Mouse (Mus musculus): ENCODE data around the gene Agap2.

Agap2 gene

DNA sequence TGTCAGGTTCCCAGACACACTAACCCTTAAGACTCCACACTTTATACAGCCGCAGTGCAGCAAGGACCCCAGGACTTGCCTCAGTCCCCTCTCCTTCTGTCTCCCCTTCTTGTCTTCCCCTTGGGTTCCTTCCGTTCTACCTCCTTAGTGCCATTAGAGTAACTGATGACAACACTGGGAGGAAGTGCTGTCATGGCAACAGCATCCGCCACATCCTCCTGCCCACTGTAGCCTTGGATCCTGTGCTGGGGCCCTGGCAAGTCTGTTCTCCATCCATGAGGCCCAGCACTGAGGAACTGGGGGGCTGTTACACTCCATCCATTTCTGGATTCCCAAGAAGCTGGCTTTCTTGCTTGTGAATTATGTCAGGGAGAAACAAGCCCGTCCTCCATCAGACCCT, 998 bp downstream of the Agap2 start:
- DNase-seq (ENCODE audit: low read depth, low spot score), result no peak

DNA sequence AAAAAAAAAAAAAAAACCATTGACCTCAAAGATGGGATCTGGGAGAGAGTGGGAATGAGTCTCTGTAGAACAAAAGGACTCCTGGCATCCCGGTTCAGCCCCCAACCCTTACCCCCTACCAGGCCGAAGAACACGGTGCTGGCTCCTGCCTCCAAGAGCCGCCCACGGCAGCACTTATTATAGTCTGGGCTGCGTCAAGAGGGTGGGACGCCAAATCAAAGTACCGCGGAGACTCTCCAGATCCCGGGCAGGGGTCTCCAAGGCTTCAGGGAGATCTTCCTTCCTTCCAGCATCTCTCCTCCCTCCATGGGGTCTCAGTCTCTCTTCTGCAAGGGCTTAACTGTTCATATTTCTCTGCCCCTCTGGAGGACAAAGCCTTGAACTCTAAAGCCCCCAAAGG, 2.4 kb downstream of the Agap2 start:
- DNase-seq (ENCODE audit: low read depth, low spot score), result no peak

DNA sequence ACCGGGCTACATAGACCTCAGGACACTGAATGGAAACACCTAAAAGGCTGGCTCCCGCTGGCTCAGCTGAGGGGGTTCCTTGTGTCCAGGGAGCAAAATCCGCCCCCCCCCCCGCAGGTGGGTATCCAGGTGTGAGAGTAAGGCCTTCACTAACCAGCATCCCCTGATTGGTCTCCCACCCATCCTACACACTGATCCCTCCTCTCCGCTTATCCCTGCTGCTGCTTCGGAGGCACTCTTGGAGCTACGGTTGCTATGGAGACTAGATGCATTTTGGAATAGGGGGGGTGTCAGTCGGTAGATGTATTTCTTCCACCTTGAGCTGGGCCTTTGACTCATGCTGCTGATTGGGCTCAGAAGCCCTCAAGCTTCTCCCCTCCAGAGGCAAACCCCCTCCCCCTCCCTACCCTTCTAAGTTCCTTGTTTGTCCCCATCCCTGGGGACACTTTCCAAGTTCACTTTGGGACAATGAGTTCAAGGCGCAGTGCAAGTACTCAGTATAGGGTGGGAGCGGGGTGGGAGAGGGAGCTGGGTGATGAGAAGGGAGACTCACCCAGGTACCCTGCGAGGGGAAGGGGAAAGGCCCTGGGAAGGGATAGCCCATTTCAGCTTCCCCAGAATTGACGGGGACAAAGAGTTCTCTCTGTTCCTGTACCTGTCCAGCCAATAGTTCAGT, 3.1 kb downstream of the Agap2 start:
- DNase-seq (ENCODE audit: low read depth, low spot score), result peak; percentile 66

DNA sequence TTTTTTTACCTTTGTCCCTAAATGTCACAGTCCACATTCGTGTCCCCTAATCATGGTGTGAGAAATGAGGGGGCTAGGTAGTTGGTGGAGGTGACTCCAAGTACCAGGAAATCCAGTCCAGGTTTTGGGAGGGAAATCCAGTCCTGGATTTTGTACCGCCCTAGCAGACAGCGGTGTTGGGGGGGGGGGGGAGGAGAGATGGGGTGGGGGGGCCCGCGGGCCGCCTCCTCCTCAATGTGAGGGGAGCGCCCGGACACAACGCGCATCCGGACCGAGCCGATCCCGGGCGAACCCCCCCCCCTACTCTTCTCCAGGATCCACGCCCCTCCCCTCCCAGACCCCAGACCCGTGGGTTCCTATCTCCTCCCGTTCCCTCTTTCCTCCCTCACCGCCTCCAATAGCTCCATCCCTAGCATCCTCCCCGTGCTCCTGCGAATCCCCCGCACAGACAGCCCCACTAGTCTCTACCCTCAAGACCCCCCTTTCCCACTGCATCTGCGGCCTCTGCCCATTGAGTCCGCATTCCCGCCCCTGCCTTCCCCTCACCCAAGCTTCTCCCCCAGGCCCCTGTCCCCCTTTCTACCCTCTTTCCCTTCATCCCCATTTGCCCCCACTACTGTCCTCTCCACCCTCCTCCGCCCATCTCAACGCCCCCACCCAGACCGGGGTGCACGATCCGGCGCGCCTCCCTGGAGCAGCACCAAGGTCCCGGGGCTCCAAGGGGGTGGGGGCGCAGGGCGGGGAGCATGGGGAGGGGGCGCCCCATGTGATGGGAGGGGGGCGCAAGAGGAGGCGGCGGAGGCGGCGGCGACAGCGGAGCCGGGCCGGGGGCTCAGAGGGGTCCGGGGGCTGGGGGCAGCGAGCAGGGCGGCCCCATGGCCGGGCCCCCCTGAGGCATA, 3.8 kb downstream of the Agap2 start:
- no peak for DNase-seq (ENCODE audit: low read depth, low spot score)

DNA sequence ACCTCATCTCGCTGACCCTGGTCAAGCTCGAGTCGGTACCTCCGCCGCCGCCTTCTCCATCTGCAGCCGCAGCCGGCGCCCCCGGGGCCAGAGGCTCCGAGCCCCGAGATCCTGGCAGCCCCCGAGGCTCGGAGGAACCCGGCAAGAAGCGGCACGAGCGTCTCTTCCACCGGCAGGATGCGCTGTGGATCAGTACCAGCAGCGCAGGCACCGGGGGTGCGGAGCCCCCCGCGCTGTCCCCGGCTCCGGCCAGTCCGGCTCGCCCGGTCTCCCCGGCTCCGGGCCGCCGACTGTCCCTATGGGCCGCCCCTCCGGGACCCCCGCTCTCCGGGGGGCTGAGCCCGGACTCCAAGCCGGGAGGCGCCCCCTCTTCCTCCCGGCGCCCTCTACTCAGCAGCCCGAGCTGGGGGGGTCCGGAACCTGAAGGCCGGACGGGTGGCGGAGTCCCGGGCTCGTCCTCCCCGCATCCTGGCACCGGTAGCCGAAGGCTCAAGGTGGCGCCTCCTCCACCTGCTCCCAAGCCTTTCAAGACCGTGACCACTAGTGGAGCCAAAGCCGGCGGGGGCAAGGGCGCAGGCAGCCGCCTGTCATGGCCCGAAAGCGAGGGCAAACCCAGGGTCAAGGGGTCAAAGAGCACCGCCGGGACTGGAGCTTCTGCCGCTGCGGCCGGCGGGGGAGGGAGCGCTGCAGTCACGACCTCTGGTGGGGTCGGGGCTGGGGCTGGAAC, 4.7 kb downstream of the Agap2 start:
- DNase-seq (ENCODE audit: low read depth, low spot score), result no peak

DNA sequence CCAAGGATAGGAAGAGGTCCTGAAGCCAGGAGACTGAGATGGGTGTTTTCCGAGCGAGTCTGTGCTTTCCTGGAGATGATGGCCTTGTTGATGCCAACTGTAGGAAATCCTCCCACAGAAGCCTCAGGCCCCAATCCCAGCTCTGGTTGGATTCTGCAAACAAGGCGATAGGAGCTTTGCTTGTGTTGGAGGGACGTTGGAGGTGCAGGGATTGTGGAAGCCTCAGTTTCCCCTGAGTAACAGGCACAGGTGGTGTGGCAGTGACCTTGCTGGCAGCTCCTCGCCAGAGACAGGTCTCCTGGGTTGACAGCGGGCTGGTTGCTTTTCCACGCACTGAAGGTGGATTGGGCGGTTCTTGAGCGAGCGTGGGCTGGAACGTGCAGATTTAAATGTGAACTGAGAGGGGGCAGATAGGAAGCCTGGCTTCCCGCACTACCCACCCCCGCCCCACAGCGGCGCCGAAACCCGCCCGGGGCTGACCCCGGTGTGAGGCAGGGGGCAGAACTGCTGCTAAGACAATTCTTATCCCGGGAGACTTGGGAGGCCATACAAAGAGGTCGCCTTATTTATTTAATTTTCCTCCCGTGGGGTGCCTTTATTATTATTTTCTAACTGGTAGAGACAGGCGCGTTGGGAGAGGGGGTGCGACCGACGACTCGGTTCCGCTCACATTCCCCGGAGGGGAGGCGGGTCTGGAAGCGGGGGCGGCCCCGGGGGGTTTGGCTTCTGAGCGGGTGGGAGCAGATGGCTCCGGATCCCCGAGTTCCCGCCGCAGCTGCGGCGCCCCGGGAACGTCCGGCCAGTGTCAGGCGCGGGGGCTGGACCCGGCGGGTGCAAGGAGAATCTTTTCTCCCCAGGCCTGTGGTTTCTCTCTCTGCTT, 6.1 kb downstream of the Agap2 start:
- no peak for DNase-seq (ENCODE audit: low read depth, low spot score)

DNA sequence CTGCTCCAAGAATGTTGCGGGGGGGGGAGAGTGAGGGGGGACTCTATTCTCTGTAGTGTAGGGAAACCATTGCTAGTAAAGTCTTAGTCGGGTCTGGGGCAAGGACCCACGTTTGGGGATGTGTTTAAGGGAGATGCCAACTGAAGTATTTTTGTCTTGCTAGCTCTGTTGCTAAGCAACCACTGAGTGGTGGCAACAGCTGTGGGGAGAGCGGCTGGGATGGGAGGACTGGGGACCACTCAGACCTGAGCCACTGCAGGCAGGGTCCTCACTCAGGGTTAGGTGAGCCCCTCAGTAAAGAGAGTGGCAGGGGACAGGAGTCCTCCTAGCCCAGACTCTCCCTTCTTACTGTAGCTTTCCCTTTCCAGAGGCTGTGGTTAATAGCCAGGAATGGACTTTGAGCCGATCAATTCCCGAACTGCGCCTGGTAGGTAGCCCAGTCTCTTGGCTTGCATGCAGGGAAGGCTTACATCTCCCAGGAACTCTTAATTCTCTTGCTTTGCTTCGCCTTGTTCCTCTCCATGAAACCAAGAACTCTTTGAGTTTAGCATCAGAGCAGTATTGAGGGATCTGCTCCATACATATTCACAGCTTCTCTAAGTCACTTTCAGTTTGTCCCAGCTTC, 7.0 kb downstream of the Agap2 start:
- no peak for DNase-seq (ENCODE audit: low read depth, low spot score)

DNA sequence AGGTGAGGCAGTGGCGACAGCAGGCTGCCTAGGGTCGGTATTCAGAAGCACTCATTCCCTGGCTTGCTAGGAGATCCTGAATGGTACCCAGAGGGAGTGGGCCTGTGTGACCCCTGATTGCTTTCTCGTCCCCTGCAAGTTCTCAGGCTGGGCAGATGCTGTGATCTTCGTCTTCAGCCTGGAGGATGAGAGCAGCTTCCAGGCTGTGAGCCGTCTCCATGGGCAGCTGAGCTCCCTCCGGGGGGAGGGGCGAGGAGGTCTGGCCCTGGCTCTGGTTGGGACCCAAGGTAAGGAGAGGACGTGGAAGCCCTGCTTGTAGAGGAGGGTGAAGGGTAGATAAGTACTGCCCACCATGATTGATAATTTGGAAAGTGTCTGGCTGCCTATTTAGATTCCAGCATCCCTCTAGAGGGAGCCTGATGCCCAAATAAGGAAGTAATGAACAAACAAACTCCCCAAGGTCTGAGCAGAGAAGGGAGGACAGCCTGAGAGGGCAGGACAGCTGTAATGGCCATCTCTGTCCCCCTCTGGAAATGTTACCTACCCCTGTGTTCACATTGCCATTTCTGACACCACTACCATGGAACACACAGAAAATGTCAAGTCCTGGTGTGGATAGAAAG, 8.3 kb downstream of the Agap2 start:
- DNase-seq (ENCODE audit: low read depth, low spot score), result no peak

DNA sequence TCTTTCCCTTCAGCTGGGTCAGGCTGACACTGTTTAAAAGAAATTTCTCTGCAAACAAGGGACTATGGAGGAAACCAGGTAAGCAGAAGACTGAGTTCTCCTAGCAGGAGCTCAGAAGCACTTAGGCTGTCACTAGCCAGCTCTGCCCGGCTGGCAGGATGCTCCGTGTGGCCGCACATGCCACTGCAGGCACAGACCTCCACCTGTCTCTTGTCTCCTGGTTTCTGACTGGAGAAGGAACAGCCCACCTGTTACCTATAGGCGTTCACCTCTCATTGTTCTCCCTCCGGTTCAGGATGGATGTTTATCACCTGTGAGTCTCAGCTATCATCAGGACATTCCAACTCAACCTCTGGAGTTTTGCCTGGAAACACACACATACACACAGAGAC, 8.8 kb downstream of the Agap2 start:
- DNase-seq (ENCODE audit: low read depth, low spot score), result no peak

DNA sequence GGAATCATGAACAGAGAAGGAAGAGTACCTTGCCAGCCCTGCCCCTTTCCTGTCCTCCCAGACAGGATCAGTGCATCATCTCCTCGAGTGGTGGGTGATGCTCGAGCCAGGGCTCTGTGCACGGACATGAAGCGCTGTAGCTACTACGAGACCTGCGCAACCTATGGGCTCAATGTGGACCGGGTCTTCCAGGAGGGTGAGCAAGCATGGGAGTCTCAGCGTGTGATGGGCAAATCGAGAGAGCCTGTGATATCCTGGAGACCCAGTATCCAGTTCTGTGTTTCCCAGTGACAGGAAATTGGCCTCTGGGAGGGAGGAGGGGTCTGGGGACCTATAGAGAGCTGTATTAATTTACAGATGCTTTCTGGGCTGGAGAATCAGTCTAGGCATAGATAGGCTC, 10.0 kb downstream of the Agap2 start:
- no peak for DNase-seq (ENCODE audit: low read depth, low spot score)

DNA sequence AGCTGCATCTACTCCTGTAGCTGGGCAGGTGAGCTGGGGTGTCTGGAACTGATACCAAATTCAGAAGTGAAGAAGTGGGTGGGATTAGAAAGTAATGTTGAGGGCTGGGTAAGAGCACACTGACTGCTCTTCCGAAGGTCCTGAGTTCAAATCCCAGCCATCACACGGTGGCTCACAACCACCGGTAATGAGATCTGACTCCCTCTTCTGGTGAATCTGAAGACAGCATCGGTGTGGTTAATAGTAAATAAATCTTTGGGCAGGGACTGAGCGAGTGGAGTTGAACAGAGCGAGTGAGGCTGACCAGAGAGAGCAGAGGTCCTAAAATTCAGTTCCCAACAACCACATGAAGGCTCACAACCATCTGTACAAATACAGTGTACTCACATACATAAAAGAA, 10.5 kb downstream of the Agap2 start:
- DNase-seq (ENCODE audit: low read depth, low spot score), result no peak

DNA sequence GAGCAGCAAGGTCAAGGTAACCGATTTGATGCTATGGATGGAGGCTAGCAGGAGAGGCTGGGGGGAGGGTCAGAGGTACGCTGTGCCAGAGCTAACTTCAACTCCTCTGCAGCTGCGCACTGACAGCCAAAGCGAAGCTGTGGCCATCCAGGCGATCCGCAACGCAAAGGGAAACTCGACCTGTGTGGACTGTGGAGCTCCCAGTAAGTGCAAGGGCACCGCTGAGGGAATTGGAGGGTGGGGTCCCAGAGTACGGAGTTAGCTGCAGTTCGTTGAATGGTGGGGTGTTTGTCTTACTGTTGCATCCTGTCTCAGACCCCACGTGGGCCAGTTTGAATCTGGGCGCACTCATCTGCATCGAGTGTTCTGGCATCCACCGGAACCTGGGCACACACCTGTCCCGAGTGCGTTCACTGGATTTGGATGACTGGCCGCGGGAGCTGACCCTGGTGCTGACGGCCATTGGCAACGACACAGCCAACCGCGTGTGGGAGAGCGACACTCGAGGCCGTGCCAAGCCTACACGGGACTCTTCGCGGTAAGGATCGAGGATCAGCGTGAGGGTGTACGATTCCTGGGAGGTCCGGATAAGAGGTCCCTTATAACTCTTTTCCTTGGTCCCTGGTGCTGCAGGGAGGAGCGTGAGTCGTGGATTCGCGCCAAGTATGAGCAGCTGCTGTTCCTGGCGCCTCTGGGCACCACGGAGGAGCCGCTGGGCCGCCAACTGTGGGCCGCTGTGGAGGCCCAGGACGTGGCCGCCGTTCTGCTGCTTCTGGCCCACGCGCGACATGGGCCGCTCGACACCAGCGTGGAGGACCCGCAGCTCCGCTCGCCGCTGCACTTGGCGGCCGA, 15.7 kb downstream of the Agap2 start:
- DNase-seq (ENCODE audit: low read depth, low spot score), result peak; percentile 68

DNA sequence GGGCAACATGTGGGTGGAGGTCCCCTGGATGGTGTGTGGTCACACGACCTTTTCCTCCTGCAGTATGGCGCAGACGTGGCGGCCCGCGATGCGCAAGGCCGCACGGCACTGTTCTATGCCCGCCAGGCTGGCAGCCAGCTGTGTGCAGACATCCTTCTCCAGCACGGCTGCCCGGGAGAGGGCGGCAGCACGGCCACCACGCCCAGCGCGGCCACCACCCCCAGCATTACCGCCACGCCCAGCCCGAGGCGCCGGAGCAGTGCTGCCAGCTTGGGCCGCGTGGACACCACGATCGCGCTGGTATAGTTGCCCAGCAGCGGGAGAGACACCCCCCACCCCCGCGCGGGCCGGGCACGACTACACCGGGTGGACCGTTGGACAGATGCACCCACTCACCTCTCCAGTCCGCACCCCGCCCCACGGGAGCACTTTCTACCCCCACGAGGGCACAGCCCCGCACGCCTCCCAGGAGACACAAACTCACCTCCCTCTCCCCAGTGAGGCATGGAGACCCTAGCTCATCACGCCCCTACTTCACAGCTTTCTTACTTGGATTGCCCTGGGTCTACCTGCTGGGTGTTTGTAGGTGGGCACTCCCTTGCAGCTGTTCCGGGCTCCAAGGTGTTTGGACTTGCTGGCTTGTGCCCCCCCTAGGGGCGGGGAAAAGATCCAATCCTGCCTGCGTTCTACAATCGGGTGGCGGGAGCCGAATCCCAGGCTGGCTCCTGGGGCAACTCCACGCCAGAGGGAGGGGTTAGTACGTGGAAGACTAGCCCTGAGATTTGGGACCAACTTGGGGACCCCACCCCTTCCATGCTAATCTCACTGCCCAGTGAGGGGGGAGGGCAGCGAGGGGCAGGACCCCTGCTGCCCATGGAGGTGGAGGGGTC, 16.7 kb downstream of the Agap2 start:
- no peak for DNase-seq (ENCODE audit: low read depth, low spot score)

DNA sequence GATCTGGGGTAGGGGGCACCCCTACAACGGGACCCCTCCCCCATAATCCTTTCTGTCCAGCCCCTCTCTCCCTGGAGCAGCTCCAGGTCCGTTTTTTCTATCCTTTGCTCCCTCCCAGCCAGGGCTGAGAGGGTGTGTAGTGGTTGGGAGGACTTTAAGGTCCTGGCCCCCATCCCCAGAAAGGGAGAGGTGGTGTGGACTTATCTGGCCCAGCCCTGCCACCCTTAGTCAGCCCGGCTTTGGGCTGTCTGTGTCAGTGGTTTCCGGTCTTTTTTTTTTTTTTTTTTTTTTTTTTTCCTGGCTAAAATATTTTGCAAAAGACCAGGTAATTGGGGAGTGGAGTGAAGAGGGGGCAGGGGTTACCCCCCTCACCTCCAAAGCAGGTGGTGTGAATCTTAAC, 17.7 kb downstream of the Agap2 start:
- DNase-seq (ENCODE audit: low read depth, low spot score), result no peak

DNA sequence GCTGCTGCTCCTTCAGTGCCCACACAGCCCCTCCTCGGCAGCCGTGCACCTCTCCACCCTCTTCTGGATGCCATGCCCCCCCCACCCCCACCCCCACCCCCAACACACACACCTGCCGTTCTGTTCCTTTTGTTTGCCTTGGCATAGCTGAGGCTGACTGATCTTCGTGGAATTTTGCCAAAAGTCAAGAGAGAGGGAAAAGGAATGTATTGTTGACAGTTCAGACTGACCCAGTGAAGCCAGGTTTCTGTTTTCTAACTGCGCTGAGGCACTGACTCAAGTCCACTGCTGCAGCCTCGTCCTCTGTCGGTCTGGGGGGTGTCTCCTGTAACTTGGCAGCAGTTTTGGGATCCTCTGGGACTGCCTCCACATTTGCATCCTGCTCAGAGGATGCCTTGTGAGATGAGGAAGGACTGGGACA, 19.3 kb downstream of the Agap2 start:
- no peak for DNase-seq (ENCODE audit: low read depth, low spot score)

DNA sequence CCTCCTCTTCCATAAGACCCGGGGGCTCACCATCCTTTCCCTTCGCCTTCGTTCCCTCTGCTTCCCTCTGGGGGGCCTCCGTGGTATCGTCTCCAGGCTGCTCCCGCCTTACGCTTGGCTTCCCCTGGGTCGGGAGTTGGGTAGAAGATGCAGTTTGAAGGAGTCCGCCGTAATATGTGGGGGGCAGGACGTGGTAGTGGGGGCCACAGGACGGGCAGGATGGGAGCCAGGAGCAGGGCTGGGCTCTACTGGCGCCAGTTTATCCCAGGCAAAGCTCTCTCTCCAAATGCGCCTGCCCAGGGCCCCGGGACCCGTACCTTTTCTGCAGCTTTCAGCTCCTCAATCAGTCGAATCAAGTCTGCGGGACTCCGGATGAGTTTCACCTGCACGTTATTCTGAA, 23.4 kb downstream of the Agap2 start:
- no peak for DNase-seq (ENCODE audit: low read depth, low spot score)

DNA sequence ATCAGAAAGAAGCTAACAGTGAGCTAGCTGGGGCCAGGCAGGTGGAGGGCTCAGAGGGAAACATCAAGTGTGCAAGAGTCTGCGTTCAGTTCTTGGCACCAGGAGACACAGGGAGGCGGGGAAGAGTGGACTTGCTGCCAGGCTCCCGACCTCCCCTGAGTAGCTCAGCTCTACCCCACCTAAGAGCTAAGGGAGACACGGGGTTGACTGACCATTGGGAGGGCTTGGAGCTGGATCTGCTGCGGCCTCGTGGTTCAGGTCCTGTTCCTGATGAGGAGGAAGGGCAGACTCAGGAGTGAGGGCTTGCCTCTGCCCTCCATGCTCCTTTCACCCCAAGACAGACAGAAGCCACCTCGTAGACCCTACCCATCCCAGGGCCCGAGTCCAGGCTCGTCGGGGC, 24.1 kb downstream of the Agap2 start:
- DNase-seq (ENCODE audit: low read depth, low spot score), result no peak

DNA sequence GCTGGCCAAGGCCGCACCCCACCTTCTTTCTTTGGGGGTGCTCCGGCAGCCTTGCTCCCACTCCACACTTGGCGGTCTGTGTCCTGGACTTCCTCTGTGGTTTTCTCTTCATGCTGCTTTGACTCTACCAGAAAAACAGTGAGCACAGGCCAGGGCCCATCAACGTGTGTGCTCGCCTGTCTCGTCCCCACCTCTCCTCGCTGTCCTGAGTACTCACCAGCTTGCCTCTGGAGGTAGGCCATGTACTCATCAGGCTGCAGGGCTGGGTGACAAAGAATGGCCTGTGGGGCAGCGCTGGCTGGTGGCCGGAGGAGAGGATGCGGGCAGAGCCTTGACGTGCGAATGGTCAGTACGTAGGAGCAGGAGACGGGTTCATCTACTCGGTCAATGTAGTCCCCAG, 24.8 kb downstream of the Agap2 start:
- DNase-seq (ENCODE audit: low read depth, low spot score), result no peak

DNA sequence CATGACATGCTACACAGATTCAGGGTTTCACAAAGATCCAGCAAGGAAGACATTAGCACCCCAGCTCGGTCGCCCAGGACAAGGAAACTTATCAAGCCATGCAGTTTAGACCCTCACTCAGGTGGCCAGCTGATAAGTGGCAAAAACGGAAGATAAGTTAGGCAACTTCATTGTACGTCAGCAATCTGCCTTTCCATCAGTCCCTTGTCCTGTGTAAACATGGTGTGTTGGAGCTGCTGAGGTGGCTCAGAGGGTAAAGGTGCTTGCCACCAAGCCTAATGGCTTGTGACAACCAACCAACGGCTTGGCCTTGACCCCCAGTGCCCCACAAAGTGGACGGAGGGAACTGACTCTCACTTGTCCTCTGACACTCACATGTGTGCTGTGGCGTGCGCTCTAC, 25.3 kb downstream of the Agap2 start:
- DNase-seq (ENCODE audit: low read depth, low spot score), result no peak

All from R1 (cell line).